Mouse (Mus musculus) brain, embryonic 14.5 days (tissue): ENCODE measurements at regions not wholly inside any gene's neighbourhood (a gene's known extent, or its start where the extent isn't known, plus 50 kb on each side); places are given as distances from the start of the nearest gene placed in this dataset.

ENCODE experiments used
- DNase-seq: peaks from one replicate; pipeline ENCODE4 v3.0.0-alpha.2; 2011; ENCODE audit warnings: low read depth
- CTCF ChIP-seq: fragments of 200-500 bp; IDR thresholded peaks from 2 replicates; pipeline ENCODE4 v1.5.1; 2012; ENCODE audit warnings: inconsistent platforms, mild to moderate bottlenecking, moderate library complexity, borderline replicate concordance; ENCODE audit not compliant: insufficient read depth, insufficient read length; ENCODE audit errors: extremely low read depth
- POLR2A ChIP-seq: fragments of 200-500 bp; IDR thresholded peaks from 2 replicates; pipeline ENCODE4 v1.6.1; 2012; ENCODE audit warnings: mild to moderate bottlenecking, inconsistent platforms, borderline replicate concordance; ENCODE audit not compliant: poor library complexity, insufficient read depth, insufficient read length, severe bottlenecking; ENCODE audit errors: extremely low read depth

GRCm38 (mm10) chr16:24296790-24297189 is 96.5 kb upstream of the Lpp start:
- DNase-seq: no peak
- TF ChIP-seq POLR2A (no peak), CTCF (no peak)

DNA sequence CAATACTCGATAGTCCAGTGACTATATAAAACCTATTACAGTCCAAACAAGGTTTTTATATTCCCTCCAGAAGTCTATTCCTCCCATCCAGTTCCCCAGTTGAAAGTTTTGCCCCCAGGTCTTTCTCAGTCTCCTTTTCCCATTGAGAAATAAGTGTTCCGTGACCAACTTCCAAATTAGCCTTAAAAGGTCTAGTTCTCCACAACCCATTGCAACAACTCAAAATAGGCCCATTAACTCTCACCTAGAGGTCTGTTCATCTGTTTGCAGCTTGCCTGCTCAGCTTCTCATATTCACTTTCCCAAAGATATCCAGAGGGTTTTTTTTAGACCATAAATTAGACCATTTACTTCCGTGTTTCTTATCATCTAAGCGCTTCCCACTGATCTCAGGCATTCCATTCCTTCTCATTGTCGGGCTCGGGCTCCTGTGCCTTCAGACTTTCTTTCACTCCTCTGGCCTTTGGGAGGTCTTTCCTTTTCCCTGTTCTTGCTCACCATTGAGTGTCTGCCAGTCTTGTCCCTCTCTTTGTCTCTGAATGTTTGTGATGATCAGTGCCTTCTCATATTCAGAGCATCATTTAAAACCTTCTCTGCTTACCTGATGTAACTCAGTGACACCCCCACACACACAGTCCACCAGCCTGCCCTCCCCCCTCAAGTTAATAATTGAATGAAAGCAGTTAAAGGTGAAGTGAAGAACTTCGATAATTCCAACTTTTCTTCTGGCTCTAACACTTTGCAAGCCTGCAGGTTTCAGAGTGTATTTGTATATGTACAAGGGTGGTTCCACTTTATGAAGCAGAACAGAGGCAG is 97.5 kb upstream of the Lpp start:
- no peak for TF ChIP-seq CTCF
- TF ChIP-seq POLR2A: no peak

GRCm38 (mm10) chr16:24284215-24284614 is 109.1 kb upstream of the Lpp start:
- TF ChIP-seq POLR2A: no peak
- TF ChIP-seq CTCF: no peak
- DNase-seq: no peak

More for the DNA sequence above, 97.5 kb upstream of the Lpp start:
- DNase-seq: no peak

- peak; percentile 89 for DNase-seq
- TF ChIP-seq POLR2A: no peak
- TF ChIP-seq CTCF: peak; percentile 12; the same call in 1 of the 2 replicates
Observed at GRCm38 (mm10) chr16:24282194-24282683, 111.1 kb upstream of the Lpp start.

GRCm38 (mm10) chr16:24281561-24281960 is 111.7 kb upstream of the Lpp start:
- TF ChIP-seq CTCF (no peak), POLR2A (no peak)
- DNase-seq: peak; percentile 22

- no peak for TF ChIP-seq POLR2A
- no peak for TF ChIP-seq CTCF
- no peak for DNase-seq
Observed at GRCm38 (mm10) chr16:24277857-24278256, 115.5 kb upstream of the Lpp start.

DNA sequence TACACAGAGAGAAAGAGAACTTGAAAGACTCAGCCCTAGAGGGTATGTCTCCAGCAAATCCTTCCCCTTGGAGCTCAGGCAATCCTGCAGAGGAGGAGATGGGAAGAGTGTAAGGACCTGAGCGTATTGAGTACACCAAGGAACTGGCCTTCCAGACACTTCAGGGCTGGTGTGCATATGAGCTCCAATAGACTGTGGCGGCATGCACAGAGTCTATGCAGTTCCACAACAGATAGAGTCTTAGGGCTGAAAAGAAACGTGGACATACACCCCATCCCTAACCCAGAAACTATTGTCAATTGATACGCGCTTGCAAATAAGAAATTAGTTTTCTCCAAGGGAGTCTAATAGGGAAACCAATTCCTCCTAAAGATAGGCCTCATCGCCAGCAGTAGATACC is 130.6 kb upstream of the Lpp start:
- no peak for TF ChIP-seq CTCF
- TF ChIP-seq POLR2A: no peak
- DNase-seq: no peak

- no peak for DNase-seq
- no peak for TF ChIP-seq POLR2A
- no peak for TF ChIP-seq CTCF
Observed at GRCm38 (mm10) chr16:24259711-24260230, 133.5 kb upstream of the Lpp start.

DNA sequence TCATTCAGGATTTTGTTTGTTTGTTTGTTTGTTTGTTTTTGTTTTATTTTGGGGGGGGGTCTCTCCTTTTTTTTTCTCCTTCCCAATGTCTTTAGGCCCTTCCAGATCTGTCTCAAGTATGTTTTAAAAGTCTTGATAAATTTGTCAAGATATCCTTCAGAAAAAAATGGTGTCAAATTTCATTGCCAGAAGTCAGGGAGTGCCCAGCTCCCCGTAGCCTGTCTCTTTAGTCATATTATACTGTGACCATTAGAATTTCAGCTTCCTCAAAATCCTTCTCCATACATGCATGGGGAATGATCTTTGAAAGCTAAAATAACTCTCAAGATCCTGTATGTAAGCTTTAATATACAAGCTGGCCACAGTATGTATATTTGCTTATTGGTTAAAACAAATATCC is 134.3 kb upstream of the Lpp start:
- no peak for DNase-seq
- TF ChIP-seq POLR2A: no peak
- TF ChIP-seq CTCF: no peak

- TF ChIP-seq CTCF (no peak), POLR2A (no peak)
- DNase-seq: peak; percentile 37
Observed at GRCm38 (mm10) chr16:24255037-24255436, 138.3 kb upstream of the Lpp start.

DNA sequence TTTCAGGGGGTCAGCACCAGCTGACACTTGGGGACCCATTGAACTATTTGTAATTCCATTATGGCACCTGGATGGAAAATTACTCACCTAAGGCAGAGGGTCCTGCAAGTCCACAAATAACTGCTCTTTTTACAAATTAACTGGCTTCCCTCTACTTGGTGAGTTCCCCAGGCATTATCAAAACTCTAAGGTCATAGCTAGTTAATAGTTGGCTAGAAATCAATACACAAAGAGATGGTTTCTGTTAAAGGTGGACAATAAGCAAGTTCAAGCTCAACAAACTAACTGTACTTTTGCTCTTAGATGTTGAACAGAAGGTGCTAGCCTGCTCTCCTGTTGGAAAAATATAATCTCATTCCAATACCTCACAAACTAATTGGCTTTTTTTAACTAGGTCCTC is 138.7 kb upstream of the Lpp start:
- no peak for DNase-seq

DNA sequence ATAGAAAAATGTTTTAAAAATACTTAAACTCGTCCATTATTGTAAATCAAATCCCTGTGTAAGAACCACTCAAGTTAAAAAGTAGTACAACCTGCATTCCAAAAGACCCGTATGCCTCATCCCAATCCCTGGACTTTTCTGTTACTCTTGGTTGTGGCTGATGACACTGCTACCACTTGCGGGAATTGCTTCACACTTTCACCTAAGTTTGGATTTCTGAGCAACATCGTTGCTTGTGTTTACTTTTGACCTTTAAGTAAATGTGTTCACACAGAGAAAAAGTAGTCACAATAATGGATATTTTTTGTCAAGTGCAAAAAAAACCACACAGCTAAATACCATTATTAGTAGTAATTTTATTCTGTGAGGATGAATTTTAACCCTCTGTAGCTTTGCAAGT is 139.2 kb upstream of the Lpp start:
- TF ChIP-seq CTCF (no peak), POLR2A (no peak)
- DNase-seq: no peak

More for the DNA sequence above, 138.7 kb upstream of the Lpp start:
- TF ChIP-seq POLR2A (no peak), CTCF (no peak)
